Mouse (Mus musculus) midbrain, postnatal 0 days (tissue): Measurements from ENCODE around the gene Rnf157. TPM values are rescaled to one million over a fixed set of nuclear protein-coding genes. Genes with fewer than 3 reads are reported as not detected.

Experiments used
- ATAC-seq: fragments of 200-750 bp; cut with Nextera tagmentation; 2 replicates; pipeline ENCODE4 v1.8.0; 2017; ENCODE audit warnings: moderate number of reproducible peaks, mild to moderate bottlenecking, moderate TSS enrichment, moderate library complexity; ENCODE audit not compliant: low FRiP score
- DNase-seq: peaks from one replicate; pipeline ENCODE4 v3.0.0-alpha.2; 2015; ENCODE audit warnings: low spot score
- H3K27ac ChIP-seq: fragments of 300-500 bp; sonication (generic); 2 replicates; pipeline ENCODE4 v1.5.1; 2014; ENCODE audit warnings: low read depth, mild to moderate bottlenecking, low read length, mixed read lengths
- H3K27me3 ChIP-seq: fragments of 300-500 bp; sonication (generic); 2 replicates; pipeline ENCODE4 v1.6.1; 2014; ENCODE audit warnings: low read length, control low read depth, mixed read lengths; ENCODE audit not compliant: insufficient read depth
- H3K36me3 ChIP-seq: fragments of 300-500 bp; sonication (generic); 2 replicates; pipeline ENCODE4 v1.6.1; 2014; ENCODE audit warnings: low read length, control low read depth, mixed read lengths; ENCODE audit not compliant: insufficient read depth
- H3K4me1 ChIP-seq: fragments of 300-500 bp; sonication (generic); 2 replicates; pipeline ENCODE4 v1.6.1; 2014; ENCODE audit warnings: mild to moderate bottlenecking, control low read depth, antibody characterized with exemption, low read length, mixed read lengths; ENCODE audit not compliant: insufficient read depth
- H3K4me2 ChIP-seq: fragments of 300-500 bp; sonication (generic); 2 replicates; pipeline ENCODE4 v1.6.1; 2014; ENCODE audit warnings: low read depth, mild to moderate bottlenecking, low read length, mixed read lengths; ENCODE audit not compliant: poor library complexity, severe bottlenecking
- H3K4me3 ChIP-seq: fragments of 300-500 bp; sonication (generic); 2 replicates; pipeline ENCODE4 v1.5.1; 2014; ENCODE audit warnings: low read depth, mild to moderate bottlenecking, low read length, moderate library complexity
- H3K9ac ChIP-seq: fragments of 300-500 bp; sonication (generic); replicated peaks from 2 replicates; pipeline ENCODE4 v1.6.1; 2014; ENCODE audit warnings: mild to moderate bottlenecking, low read length, moderate library complexity, mixed read lengths; ENCODE audit not compliant: poor library complexity, severe bottlenecking
- H3K9me3 ChIP-seq: fragments of 300-500 bp; sonication (generic); 2 replicates; pipeline ENCODE4 v1.6.1; 2016; ENCODE audit warnings: low read length, control low read depth
- CTCF ChIP-seq: IDR thresholded peaks from 2 replicates; pipeline ENCODE4 v1.5.1; 2016; ENCODE audit warnings: antibody characterized with exemption, mild to moderate bottlenecking
- WGBS: fragments of 180-500 bp; shearing (Covaris S2); extraction: QIAGEN DNeasy Blood & Tissue Kit; methylation state at CpG from one replicate; pipeline ENCODE4 v1.1.7; 2014; 5-methylcytosine and 5-hydroxymethylcytosine counted together
- polyA plus RNA-seq: library from polyadenylated mRNA; unstranded; fragments of >200 nt; fragmentation: Nextera tagmentation; extraction: Ambion mirVana; gene quantifications from 2 replicates; pipeline ENCODE4 v1.2.1, GENCODE M21; 2015
- total RNA-seq: library from RNA; depleted of rRNA; stranded (reverse); fragments of >200 nt; gene quantifications from 2 replicates; pipeline ENCODE4 v1.2.3, GENCODE M21; 2014

Rnf157 gene
- total and polyA plus RNA-seq, 2 experiments from 2014 or later = 57.0 to 138 TPM

DNA sequence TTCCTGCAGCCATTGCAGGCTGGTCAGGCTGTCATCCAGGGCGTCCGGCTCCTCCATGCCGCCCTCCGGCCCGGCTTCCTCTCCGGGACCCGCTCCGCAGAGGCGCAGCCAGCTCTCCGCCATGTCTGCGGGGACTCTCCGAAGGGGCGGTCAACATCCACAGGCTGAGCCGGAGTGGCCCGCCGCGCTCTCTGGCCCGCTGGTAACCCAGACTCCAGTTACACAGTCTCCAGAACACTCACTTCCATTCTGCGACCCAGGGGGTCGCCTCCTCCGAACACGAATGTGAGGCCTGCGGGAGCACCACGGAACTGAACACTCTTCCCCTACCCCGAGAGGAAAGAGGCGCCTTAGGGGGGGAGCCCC is 78.4 kb downstream of the Rnf157 start:
- Histone ChIP-seq H3K9me3 (no peaks in the 10 kb centered on the region), H3K9ac (peak overlapping the region; percentile 24; the same call in 1 of the 2 replicates), H3K4me1 (peaks cover 6% of the 10 kb centered on the region; the same call in 1 of the 2 replicates), H3K4me2 (peak overlapping the region; percentile 93), H3K36me3 (peaks cover 11% of the 10 kb centered on the region; the same call in 1 of the 2 replicates), H3K4me3 (peak overlapping the region; percentile 42), H3K27ac (no peak overlapping the region), H3K27me3 (peaks cover 14% of the 10 kb centered on the region)
- DNase-seq (no peak), ATAC-seq (no peak)
- no peak for TF ChIP-seq CTCF
- WGBS = 5% methylated on average over 26 of the region's 26 CpGs

DNA sequence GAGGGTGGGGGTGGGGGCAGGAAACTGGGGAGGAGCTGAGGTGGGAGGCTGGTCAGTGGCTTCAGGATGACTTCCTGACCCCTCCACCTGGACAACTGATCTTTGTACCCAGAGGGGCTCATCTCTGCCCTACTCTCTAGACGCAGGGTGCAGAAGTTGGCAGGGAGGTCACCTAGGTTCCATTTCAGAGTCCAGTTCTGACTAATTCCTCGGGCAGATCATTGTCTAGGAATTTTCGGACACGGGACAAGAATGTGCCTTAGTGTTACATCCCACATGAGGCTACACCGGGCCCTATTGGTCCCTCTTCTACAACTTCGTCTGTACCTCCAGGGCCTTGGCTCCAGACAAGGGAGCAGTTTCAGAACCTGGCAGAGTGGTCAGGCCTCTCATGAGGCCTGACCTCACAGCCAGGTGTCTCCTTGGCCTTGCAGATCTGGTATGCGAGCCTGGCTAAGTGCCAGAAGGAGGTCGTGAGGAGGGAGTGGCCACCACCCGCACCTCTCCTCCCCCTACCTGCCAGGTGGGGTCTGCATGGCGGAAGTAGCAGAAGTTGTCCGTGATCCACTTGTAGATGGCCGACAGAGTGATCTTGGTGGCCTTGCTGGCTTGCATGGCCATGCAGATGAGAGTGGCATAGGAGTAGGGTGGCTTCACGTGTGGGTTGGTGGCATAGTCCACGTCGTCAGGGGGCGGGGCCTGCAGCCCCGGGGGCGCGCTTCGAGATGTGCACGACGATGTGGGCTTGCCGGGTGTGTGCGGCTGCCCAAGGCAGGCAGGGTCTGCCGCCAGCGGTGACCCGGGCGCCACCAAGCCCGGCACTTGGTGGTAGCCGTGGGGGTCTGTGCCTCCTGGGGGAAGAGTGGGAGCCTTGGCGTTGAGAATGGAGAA is 79.1 kb downstream of the Rnf157 start:
- Histone ChIP-seq H3K9me3 (no peaks in the 10 kb centered on the region), H3K27ac (no peak overlapping the region), H3K4me2 (peak overlapping the region; percentile 93), H3K9ac (peak overlapping the region; percentile 24; the same call in 1 of the 2 replicates), H3K4me1 (peaks cover 6% of the 10 kb centered on the region; the same call in 1 of the 2 replicates), H3K4me3 (peak overlapping the region; percentile 42), H3K27me3 (peaks cover 14% of the 10 kb centered on the region), H3K36me3 (peaks cover 9% of the 10 kb centered on the region; the same call in 1 of the 2 replicates)
- no peak for DNase-seq
- WGBS = 30% methylated on average over 31 of the region's 31 CpGs
- ATAC-seq = no peak
- no peak for TF ChIP-seq CTCF

DNA sequence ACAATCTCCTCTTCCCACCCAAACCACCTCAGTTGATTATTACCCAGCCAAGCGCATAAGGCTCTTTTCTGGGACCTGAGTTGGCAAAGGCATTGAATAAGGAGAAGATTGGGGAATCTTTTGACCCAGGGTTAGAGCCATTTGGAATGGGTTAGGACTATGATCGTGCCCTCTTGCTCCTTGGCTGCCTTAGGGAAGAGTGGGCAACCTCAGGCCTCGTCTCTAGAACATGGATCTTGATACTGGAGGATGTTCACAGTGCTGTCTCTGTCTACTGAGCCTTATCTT is 79.9 kb downstream of the Rnf157 start:
- Histone ChIP-seq H3K4me2 (no peak overlapping the region; the same call in 1 of the 2 replicates), H3K9ac (no peak overlapping the region), H3K4me3 (no peak overlapping the region), H3K4me1 (peaks cover 6% of the 10 kb centered on the region; the same call in 1 of the 2 replicates), H3K27ac (0 out of 2 replicates have a peak overlapping the region, but pooled peaks have one; percentile 6), H3K27me3 (peaks cover 14% of the 10 kb centered on the region), H3K36me3 (peaks cover under 1% of the 10 kb centered on the region; the same call in 1 of the 2 replicates), H3K9me3 (no peaks in the 10 kb centered on the region)
- WGBS = 57% methylated on average over 3 of the region's 3 CpGs
- ATAC-seq (no peak), DNase-seq (no peak)
- no peak for TF ChIP-seq CTCF

GRCm38 (mm10) chr11:116332232-116332982 is 80.4 kb downstream of the Rnf157 start:
- ATAC-seq = 0 out of 2 replicates have a peak, but pooled peaks have one; percentile 22
- Histone ChIP-seq H3K4me3 (no peak overlapping the region), H3K4me2 (peak overlapping the region; percentile 22), H3K36me3 (no peaks in the 10 kb centered on the region), H3K9ac (no peak overlapping the region), H3K9me3 (no peaks in the 10 kb centered on the region), H3K4me1 (peaks cover 6% of the 10 kb centered on the region; the same call in 1 of the 2 replicates), H3K27me3 (peaks cover 14% of the 10 kb centered on the region), H3K27ac (peak overlapping the region; percentile 43; the same call in 1 of the 2 replicates)
- no peak for TF ChIP-seq CTCF
- peak; percentile 65 for DNase-seq
- 21% methylated on average over 18 of the region's 19 CpGs for WGBS

DNA sequence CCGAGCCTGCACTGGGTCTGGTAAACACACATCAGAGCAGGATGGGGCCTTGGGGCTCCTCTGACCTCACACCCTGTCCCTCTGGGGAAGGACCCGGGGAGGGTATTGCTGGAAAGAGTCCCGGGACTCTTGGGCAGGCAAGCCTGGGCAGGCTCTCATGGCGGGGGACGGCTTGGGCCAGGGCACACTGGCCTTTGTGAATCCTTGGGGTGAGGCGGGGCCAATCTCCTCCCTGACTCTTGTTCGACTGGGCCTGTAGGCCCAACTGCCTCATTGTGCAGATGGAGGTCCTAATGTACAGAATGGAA is 82.7 kb downstream of the Rnf157 start:
- Histone ChIP-seq H3K4me1 (peaks cover 6% of the 10 kb centered on the region; the same call in 1 of the 2 replicates), H3K4me2 (no peak overlapping the region), H3K9me3 (no peaks in the 10 kb centered on the region), H3K27me3 (peaks cover 14% of the 10 kb centered on the region), H3K9ac (no peak overlapping the region), H3K4me3 (no peak overlapping the region), H3K36me3 (no peaks in the 10 kb centered on the region), H3K27ac (peak overlapping the region; percentile 59; the same call in 1 of the 2 replicates)
- DNase-seq = no peak
- 61% methylated on average over 7 of the region's 7 CpGs for WGBS
- no peak for TF ChIP-seq CTCF
- ATAC-seq = no peak; the same call in 1 of the 2 replicates
